Comparison of ENCODE assay signal across 8 mouse cellular contexts in genomic region chr10:83337159-83337951, GRCm38 (mm10). TPM values are rescaled to one million over a fixed set of nuclear protein-coding genes. Genes with fewer than 3 reads are reported as not detected.
DNase-seq lines count a peak whose midpoint lies in the region; ATAC-seq and TF ChIP-seq lines count a peak whose summit lies in the region.

Gene Slc41a2, minus strand, starts transcription at chr10:83337882.

- under 1% methylated on average over 78 of the region's 102 CpGs for WGBS in hindbrain, postnatal 0 days

- DNase-seq in adrenal gland, adult 8-10 months = peak; percentile 55
- DNase-seq in gastrocnemius, postnatal 14 days = peak; percentile 71
- DNase-seq in hindbrain, postnatal 0 days (ENCODE audit: low spot score) = peak; percentile 81
- peak; percentile 37 to 60 for DNase-seq in left cerebral cortex, adult 8-10 months (ENCODE audit: low spot score in 2 of 2)
- DNase-seq in right cerebral cortex, adult 2 months (ENCODE audit: low spot score in 2 of 2) = peak; percentile 67 to 70
- no peak for DNase-seq in c-Kit-positive CD71-positive TER-119-positive erythroid progenitor cells, embryonic 14.5 days (ENCODE audit: low spot score)

- H3K4me2 ChIP-seq in hindbrain, postnatal 0 days (ENCODE audit: low read depth, low read length) = peak within 1 kb of the TSS; percentile 80

- peak; percentile 85 for ATAC-seq in hindbrain, postnatal 0 days

- H3K27ac ChIP-seq in cortical plate, adult 2 months (ENCODE audit: insufficient read depth, low read length) = peak within 1 kb of the TSS; percentile 81
- peak within 1 kb of the TSS; percentile 79 for H3K27ac ChIP-seq in hindbrain, postnatal 0 days

- H3K36me3 ChIP-seq in hindbrain, postnatal 0 days (ENCODE audit: insufficient read depth, low read length) = no peaks in the 10 kb centered on the region
- H3K36me3 ChIP-seq in megakaryocyte, embryonic 14.5 days (replicated peaks; ENCODE audit: low read length) = no peaks in the 10 kb centered on the region

- peak within 1 kb of the TSS; percentile 63 for H3K4me3 ChIP-seq in cortical plate, adult 2 months (ENCODE audit: insufficient read depth, low read length)
- peak within 1 kb of the TSS; percentile 74 for H3K4me3 ChIP-seq in hindbrain, postnatal 0 days (ENCODE audit: low read length)
- peak within 1 kb of the TSS; percentile 93 for H3K4me3 ChIP-seq in megakaryocyte, embryonic 14.5 days (replicated peaks)

- intact Hi-C loops in gastrocnemius, postnatal 14 days (cut with DNase I; ENCODE audit: low total_unique reads) = no loop called here

- TF ChIP-seq POLR2A in cortical plate, adult 2 months (IDR thresholded peaks at IDR 0.05; ENCODE audit: extremely low read depth, insufficient read depth, low read length) = 0 out of 2 replicates have a peak, but pooled peaks have one; percentile 30

- H3K4me1 ChIP-seq in cortical plate, adult 2 months (ENCODE audit: control insufficient read depth, insufficient read depth, low read length) = no peaks in the 10 kb centered on the region
- no peaks in the 10 kb centered on the region for H3K4me1 ChIP-seq in hindbrain, postnatal 0 days (ENCODE audit: insufficient read depth, low read length)
- H3K4me1 ChIP-seq in megakaryocyte, embryonic 14.5 days = peaks cover 24% of the 10 kb centered on the region

- no peaks in the 10 kb centered on the region for H3K27me3 ChIP-seq in hindbrain, postnatal 0 days (ENCODE audit: insufficient read depth, low read length)
- H3K27me3 ChIP-seq in megakaryocyte, embryonic 14.5 days (replicated peaks) = peaks cover 84% of the 10 kb centered on the region

- no peaks in the 10 kb centered on the region for H3K9me3 ChIP-seq in hindbrain, postnatal 0 days (ENCODE audit: low read length)
- peaks cover 17% of the 10 kb centered on the region for H3K9me3 ChIP-seq in megakaryocyte, embryonic 14.5 days

- no peak for TF ChIP-seq CTCF in cortical plate, adult 2 months (IDR thresholded peaks at IDR 0.05; ENCODE audit: extremely low read depth, insufficient read depth, low read length)
- TF ChIP-seq CTCF in hindbrain, postnatal 0 days (IDR thresholded peaks at IDR 0.05; ENCODE audit: low read depth) = no peak

- peak within 1 kb of the TSS; percentile 87 for H3K9ac ChIP-seq in hindbrain, postnatal 0 days (replicated peaks; ENCODE audit: low read length)

RNA-seq across cellular contexts. Expression of gene Slc41a2, which starts in this region (rescaled TPM):
- total RNA-seq in adrenal gland, adult 8-10 months (2022) = 10 to 100 TPM in 1 of 4 experiments, 1 to 10 TPM in 3; 7.2 to 10.5 (median 9.4) TPM
- 11.1 and 12.0 TPM in 2 replicates for polyA plus RNA-seq in cortical plate, adult 2 months (2012; rRNA removed)
- total RNA-seq in gastrocnemius, postnatal 14 days (2021) = 1 to 10 TPM; 1.4 to 1.8 TPM
- total RNA-seq in hindbrain, postnatal 0 days (2014; rRNA removed) = 29.8 and 43.1 TPM in 2 replicates
- polyA plus RNA-seq in hindbrain, postnatal 0 days (2015; fragmentation: Nextera tagmentation; extraction: Ambion mirVana) = 10.3 and 10.8 TPM in 2 replicates
- 10 to 100 TPM; 21.8 to 28.7 (median 26.1) TPM for total RNA-seq in left cerebral cortex, adult 8-10 months (2022)
- polyA plus RNA-seq in megakaryocyte, embryonic 14.5 days (2012; ENCODE audit: insufficient read depth, low replicate concordance) = 0.02 and 0.35 TPM in 2 replicates
